Mouse (Mus musculus) megakaryocyte progenitor cell, adult 5-6 weeks (primary cell): ENCODE measurements around the gene Ccser2. TPM values are rescaled to one million over a fixed set of nuclear protein-coding genes. Genes with fewer than 3 reads are reported as not detected.
A peak's percentile ranks its signal among the peaks of the same experiment; 100 is the strongest.

ENCODE experiments used
- ATAC-seq: replicated peaks from 2 replicates; pipeline ENCODE4 v1.8.0; 2016; ENCODE audit warnings: mild to moderate bottlenecking, moderate TSS enrichment, inconsistent platforms; ENCODE audit not compliant: poor library complexity
- total RNA-seq, 2 experiments: library from RNA; stranded (forward) in 1 of 2; stranded (reverse) in 1 of 2; fragments of 157-497, 149-512 nt in 1 of 2; fragments of 200-1000 nt in 1 of 2; gene quantifications; 2 replicates each; pipeline versions ENCODE4 v1.2.3 to v1.2.4; 2015 to 2017

The Ccser2 gene
- total RNA-seq, 2 experiments from 2014 or later, result 5.6 to 10.4 TPM

DNA sequence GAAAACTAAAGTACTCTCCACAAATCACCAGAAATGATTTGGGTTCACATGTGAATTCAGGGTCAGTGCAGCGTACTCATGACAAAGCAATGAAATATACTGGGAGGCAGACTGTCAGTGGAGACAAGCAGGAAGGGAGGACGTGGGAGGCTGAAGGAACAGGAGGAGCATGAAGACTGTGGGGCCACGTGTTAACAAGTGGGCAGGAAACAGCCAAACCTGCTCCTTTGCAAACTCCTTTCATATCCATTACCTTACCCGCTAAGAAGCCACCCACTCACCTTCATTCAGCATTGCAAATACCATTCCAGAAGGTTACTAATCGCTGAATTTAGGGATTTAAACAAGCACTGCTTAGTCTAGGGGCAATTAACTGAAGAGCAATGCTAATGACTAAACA, 25.9 kb downstream of the Ccser2 start:
- ATAC-seq, result no peak

DNA sequence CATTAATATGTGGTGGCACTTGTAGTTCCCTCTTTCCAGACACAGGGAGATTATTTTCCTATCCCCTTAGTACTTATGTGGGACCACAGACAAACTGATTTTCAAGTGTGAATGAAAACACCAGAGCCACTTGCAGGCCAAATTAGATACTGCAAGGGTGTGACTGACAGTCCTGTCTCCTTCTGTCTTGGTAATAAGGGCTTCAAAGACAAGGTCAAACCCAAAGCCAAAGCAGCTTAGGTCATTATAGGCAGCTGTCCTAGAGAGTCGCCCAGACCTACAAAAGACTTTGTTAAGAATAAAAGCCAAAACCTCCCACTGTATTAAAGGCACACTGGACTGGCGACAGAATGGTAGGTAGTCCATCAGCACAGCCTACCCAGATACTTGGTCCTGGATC, 30.6 kb downstream of the Ccser2 start:
- ATAC-seq, result no peak

DNA sequence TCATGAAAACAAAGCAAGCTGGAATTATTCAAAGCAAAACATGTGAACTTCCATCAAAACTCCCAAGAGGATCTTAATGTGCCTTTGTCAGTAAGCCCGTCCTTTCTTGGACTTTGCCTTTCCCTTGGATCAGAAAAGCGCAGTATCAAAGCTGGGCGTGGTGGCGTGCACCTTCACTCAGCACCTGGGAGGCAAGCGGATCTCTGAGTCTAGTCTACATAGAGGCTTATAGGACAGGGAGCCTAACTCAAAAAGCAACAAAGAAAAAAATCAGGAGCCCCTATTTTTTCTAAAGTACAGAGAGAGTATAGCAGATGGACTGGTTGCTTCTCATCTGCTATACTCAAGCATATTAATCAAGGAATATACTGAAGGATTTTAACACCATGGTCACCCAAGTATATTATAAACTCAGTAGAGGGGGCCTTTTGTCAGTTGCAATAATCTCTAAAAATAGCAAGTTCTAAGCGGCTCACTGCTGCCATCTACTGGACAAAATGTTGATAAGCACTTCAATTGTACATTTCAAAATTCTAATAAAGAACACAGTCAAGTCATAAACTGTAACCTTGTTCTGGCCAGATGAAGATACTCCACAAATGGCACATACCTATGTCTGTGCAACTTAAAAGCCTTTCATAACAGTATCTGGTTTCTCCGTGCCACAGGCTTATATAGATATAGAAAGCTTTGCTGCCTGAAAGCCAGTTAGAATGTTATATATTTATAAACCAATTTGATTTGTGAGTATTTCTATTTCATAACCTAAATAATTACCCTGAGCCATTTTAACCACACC, 31.3 kb downstream of the Ccser2 start:
- peak; percentile 88 for ATAC-seq

DNA sequence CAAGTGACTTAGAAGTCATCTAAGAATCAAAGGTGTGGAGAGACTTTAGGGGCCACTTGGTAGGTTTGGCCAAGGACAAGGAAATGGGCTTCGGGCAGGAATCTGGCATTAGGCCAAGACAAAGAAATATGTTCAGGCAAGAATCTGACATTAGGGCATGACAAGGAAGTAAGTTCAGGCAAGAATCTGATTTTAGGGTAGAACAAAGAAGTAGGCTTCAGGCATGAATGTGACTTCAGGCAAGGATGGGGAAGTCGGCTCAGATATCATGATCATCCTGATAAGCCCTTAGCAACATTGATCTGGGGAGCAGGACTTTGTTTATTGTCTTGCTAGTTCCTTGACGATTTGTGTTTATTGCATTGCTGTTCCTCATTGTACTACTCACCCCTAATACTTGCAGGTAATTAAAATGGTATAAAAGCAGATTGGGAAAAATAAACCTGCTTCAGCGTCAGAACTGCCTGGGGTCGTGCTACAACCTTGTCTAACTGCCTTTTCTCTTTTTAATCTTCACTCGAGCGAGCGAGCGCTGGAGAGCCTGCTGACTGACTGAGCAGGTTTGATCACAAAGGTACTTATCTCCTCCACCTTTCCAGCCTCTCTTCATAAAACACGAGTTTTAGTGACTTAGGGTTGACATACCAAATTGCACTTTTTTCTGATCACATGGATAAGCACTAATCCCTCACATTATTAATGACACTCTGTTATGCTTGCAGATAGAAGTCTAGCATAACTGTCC, 35.8 kb downstream of the Ccser2 start:
- 0 out of 2 replicates have a peak, but pooled peaks have one; percentile 34 for ATAC-seq

DNA sequence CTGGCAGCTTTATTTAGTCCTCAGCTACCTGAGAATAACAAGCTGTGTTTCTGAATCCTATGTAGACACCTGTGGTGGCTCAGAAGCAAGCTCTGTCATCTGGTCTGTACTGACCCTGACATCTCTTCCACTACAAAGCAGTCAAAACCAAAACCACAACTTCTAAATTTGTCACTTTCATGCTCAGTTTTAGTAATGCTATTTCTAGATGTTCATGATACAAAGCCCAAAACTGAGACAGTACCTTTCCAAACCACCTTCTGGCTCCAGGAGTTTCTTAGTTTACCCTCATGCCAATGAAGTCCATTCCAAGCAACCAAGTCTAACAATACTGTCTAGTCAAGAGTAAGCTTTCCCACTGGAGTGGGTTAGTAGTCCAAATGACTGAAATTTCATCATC, 36.5 kb downstream of the Ccser2 start:
- no peak for ATAC-seq

DNA sequence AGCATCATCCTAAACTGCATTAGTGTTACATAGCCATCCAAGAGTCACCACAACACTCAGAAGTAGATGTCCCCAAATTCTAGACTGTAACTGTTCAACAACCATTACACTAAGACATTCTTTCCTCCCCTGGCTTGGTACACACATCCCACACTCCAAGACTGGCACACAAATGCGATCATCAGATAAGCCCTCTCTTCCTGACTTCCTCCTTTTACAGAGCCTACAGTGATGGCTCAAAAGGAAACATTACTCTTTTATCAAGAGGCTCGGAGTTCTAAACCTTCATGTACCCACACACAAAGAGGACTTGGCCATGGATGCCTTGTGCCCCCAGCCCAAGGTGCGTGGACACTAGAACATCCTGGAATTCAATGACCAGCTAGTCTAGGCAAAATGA, 45.2 kb downstream of the Ccser2 start:
- ATAC-seq, result peak; percentile 26; the same call in 1 of the 2 replicates

DNA sequence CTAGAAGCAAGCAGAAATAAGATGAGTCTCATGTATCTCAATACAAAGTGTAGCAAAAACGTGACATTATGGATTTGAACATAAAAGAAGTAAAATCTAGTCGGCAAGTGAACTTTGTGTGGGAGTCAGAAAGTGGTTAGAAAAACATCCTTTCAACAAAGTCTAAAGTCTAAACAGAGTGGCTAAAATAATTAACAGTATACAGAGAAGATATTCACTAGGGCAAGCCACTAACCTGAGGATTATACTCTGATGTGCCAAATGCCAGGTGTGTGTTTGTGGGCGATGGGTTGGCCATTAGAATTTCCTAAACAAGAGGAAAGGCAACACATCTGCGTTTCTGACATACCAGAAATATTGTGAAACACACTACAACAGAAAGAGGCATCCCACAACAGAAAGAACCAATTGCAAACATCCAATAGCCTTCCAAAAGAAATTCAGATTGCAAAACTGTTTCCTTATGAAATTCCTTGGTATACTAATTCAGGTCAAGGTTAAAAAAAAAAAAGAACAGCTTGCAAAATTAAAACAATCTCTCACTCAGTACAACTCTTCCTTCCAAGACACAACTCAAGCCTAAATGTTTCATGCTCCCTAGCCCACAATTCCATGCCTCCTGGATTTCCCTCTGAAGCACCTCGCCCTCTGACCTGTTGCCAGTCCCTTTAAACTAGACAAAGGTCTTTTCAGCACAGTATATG, 47.1 kb downstream of the Ccser2 start:
- no peak for ATAC-seq

DNA sequence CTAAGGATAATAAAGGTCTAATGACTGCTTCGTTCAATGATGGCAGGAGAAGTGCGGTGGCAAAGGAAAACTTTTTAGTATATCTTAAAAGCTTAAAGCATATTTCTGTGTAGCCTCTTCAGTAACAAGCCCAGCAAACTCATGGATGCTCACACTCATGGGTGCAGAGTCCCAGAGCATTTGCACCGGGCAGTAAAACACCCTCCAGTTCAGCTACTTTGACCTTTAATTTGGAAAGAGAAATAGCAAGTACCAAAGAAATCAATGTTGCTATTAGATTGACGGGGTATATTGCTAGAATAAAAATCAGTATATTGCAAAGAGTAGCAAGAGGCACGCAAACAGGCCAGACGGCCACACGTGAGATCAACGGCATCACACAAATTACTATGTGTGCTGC, 48.7 kb downstream of the Ccser2 start:
- no peak for ATAC-seq

DNA sequence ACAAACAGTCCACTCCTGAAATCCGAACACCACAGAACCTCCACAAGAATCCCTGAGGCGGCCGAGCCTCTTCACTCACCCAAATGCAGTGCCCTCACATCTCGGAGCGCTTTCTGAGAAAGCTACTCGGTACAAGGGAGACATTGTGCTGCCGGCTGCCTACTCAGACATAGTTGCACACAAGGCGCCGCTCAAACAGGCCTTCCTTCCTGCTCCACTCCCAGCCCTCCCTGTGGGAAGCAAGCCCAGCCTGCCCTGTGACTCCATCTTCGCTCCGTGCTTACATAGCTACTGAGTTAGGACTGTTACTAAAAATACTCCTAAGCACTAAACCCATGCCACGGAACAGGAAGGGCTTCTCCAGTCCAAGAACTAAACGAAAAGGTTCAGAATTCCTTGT, 49.4 kb downstream of the Ccser2 start:
- ATAC-seq, result no peak

DNA sequence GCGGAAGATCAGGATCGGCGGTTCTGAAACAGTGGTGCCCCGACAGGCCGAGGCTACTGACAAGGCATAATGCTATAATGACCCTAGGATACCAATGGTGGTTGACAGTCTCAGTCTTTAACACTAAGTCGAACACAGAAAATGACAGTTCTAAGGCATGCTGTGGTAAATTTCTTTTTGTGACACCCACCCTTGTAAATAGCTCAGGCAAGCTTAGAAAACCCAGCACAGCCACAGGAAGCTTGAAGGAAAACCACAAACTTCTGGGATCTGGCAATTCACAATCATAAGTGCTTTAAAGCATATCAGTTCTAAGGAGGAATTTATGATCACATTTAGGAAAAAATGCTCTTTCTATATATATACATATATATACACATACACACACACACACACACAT, 53.4 kb downstream of the Ccser2 start:
- ATAC-seq, result no peak

DNA sequence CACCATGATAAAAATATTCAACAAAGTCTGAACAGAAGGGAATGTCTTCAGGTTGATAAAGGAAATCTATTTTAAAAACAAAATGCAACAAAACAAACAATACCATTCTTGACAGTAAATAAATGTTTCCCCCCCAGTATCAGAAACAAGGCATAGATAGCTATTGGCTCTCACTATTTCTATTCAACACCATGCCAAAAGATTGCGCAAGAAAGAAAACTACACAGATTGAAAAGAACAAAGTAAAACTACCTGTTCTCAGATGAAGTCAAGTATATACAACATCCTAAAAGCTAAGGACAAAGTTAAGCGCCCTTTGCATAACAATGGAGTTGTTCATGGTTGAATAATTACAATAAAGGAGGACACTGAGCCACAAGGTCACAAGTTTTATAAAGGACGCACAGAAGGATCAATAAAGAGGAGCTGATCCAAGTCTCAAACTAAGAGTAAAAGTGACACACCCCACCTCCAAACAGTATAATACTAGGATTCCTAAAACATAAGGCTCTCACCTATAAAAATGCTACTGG, 54.0 kb downstream of the Ccser2 start:
- no peak for ATAC-seq

DNA sequence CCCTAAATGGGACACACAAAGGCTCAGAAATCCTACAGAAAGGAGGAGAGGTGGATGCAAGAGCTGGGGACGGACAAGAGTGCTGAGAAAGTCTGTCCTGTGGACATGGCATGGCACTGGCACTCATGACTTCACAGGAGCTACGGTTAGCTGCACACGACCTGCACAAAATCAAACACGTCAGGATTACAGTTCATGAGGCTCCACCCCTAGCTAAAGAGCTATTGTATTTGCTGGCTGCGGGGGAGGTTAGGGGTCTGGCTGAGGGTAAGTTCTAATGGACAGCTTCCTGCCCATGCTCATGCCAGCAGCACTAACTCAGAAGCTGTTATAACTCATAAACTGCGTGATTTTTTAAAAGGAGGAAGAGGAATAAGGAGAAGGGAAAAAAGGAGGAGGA, 56.8 kb downstream of the Ccser2 start:
- no peak for ATAC-seq

DNA sequence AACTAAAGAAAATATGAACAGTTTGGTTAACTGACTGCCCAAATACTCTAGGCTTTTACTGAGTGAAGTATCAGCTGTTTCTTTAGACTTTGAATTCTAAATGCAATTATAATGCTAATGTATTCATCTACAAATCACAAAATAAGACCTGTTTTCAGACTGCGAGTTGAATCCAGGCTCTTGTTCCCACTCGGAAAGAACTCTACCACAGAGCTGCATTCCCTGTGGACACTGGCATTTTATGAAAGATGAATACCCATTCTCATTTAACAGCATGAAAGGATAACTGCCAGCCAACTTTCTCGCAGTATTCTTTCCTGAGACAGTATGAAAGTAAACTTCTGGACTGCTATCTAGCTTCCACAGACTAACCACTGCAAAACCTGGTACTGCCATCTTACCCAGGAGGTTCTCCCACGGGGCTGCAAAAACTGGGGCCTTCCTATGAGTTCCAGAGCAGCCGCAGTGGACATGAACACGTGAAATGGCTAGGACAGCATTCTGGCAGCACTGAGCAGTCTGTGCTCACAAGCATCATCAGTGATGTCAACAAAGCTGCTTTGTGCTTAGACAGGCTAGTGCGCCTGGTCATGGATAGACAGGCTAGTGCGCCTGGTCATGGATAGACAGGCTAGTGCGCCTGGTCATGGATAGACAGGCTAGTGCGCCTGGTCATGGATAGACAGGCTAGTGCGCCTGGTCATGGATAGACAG, 62.6 kb downstream of the Ccser2 start:
- ATAC-seq, result no peak

DNA sequence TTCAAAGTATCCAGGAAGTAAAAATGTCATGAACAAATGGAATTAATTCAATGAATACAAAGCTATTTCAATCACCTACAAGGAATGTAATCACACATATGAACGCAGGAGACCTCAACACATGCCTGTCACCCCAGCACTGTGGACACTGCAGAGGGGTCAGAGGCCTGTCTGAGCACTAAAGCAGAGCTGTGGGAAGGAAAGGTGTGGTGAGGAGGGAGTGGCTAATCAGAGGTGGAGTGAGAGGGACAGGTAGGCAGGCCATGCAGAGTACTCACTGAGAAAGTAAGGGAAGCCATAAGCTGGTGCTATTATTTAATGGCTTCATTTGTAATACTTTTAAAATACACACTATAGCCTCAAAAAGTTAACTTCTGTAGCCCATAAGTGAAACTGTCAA, 64.4 kb downstream of the Ccser2 start:
- no peak for ATAC-seq

DNA sequence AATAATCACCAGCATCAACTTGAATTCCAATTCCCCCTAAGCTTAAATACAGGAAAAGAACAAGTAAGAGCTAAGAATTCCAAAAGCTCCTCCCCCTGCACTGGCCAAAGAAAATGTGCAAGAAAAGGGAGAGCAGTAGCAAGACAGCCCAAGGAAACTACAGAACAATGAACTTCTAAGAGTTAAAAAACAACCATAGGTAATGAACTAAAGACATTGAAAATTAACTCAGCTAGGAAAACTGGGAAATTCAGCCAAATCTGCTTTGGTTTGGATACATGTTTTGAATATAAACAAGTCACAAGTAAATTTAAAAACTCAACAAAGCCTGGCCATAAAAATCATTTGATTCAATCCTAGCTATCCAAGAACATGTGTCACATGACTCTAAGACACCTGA, 67.7 kb downstream of the Ccser2 start:
- ATAC-seq, result no peak

DNA sequence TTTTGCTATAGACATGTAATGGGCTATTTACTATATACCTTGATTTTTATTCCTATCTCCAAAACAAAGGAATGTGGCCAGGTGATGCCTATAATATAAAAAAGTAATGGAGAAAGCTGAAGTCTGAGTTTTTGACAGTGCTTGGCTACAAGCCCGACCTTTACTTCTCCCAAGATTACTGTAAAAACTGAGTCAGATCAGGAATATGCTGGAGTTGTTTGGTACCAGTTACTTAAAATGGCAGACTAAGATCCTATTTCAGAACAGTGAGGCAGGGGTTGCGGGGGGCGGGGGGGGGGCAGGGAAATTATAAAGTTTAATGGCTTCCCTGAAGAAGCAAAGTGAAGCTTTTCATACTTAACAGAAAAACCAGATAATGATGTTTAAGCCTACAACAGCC, 73.9 kb downstream of the Ccser2 start:
- ATAC-seq, result no peak

DNA sequence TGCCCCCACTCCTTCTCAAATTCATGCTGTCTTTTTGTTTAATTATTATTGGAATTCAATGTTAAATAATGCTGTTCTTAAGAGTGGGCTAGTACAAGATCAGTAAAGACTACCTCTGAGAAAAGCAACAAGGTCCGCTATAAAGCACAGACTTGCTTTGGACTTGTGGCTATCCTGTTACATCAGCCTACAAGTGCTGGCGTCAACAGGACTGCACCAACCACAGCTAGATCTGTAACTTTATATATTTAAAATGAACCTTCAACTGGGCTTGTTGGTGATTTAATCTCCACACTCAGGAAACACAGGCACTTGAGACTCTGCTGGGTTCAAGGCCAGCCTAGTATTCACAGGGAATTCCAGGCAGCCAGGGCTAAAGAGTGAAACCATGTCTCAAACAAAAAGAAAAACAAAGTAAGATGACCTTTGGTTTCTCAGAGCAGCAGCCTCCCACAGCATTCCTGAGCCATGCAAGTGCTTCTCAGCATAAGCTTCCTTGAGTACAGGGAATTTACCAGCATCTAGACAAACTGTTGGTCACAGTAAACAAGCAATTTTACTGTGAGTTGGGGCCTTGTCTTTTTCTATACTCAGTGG, 75.7 kb downstream of the Ccser2 start:
- no peak for ATAC-seq

DNA sequence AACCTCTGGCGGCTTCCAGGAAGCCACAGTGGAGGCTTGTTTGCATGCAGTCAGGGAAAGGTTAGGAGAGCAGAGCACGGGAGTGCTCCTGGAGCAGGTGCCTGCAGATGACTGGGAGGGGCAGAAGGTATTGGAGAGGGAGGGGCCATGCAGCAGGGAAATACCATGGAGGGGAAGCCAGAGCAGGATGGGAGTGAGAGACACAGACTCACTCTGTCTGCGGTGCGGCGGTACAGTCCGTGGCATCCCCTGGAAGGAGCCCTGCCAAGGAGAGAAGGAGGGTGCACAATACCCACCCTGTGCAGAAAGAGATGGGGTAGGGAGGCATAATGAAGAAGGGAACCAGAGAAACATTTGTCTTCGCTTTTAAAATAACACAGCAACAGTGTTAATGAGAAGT, 78.4 kb downstream of the Ccser2 start:
- ATAC-seq, result no peak

DNA sequence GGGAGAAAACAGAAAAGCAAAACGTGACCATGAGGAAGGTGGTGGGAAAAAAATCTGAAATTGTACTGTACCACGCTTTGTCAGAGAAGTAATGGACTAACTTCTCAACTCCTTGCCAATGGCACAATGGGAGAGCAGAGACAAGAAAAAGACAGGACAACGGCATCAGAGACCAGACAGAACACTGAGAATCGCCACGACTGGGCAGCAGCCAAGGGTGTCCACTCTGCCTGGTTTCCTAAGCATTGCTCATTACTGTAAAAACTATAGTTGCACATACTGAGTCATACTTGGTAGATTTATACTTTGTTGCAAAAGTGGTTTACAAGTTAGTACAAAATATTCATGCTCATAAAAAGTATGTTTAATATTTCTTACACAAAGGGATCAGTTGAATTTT, 82.9 kb downstream of the Ccser2 start:
- no peak for ATAC-seq

DNA sequence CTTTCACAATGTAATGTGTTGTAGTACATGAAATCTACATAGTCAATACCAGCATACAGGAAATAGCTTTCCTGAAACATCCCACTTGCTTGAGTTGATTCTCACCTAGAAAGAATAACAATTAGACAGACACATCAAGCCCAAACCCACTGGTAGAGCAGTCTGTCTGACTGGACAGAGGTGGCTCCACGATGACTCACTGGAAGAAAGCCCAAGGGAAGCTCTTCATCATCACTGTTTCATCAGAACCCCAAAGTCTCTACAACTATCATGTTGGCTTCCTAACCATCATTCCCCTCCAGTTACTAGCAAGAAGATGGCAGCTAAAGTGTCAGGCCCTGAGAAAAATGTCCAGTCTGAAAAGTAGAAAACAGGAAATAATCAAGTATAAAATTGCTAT, 83.5 kb downstream of the Ccser2 start:
- ATAC-seq, result no peak

DNA sequence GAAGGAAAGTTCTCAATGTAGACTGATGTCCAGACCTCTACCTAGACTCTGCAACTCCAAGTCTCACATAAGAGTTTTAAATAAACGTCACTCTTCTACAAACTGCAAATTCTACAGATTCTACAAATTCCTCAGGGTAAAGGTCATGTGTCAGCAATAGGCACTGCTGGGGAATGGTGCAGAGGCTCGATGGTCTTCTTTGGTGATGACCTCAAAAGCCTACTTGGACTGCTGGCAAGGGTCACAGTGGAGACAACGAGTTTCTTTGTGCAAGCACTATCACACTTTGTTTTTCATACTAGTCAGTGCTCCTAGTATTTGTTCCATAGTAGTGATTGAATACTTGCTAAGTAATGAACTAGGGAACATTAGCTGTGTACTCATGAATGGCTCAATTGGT, 85.0 kb downstream of the Ccser2 start:
- no peak for ATAC-seq
